Mouse (Mus musculus) CH12.LX (cell line): Measurements from ENCODE around the gene Dner. TPM values are rescaled to one million over a fixed set of nuclear protein-coding genes. Genes with fewer than 3 reads are reported as not detected.

Experiments
- DNase-seq: peaks from one replicate; pipeline ENCODE4 v3.0.0-alpha.2; 2013; ENCODE audit errors: extremely low read depth
- H3K27ac ChIP-seq: 2 replicates; pipeline ENCODE4 v1.5.1; 2012; ENCODE audit warnings: low read depth, mild to moderate bottlenecking, control low read depth, moderate library complexity; ENCODE audit not compliant: insufficient read depth
- H3K27me3 ChIP-seq: replicated peaks from 2 replicates; pipeline ENCODE3; 2012; ENCODE audit warnings: inconsistent platforms
- H3K36me3 ChIP-seq, 2 experiments: replicated peaks in 1 of 2; 2 replicates each; pipeline versions ENCODE3 to v1.6.1; 2012; ENCODE audit warnings: inconsistent platforms in 1 of 2, low read length in 1 of 2, mild to moderate bottlenecking in 1 of 2, mixed read lengths in 1 of 2, moderate library complexity in 1 of 2; ENCODE audit not compliant: control insufficient read depth in 1 of 2, insufficient read depth in 1 of 2
- H3K4me1 ChIP-seq, 2 experiments: 2 replicates each; pipeline ENCODE4 v1.6.1; 2012; ENCODE audit warnings: inconsistent platforms in 1 of 2, moderate library complexity in 1 of 2; ENCODE audit not compliant: insufficient read depth in 2 of 2, control insufficient read depth in 1 of 2
- H3K4me2 ChIP-seq: 2 replicates; pipeline ENCODE4 v1.6.1; 2012; ENCODE audit warnings: low read depth, mild to moderate bottlenecking, control low read depth; ENCODE audit not compliant: poor library complexity, insufficient read depth, severe bottlenecking
- H3K4me3 ChIP-seq, 3 experiments: fragments of 150-350 bp in 1 of 3; sonication (generic) in 1 of 3; replicated peaks in 1 of 3; 2 replicates each; pipeline versions ENCODE3 to v1.5.1; 2011 to 2012; ENCODE audit warnings: low read depth in 2 of 3, low read length in 2 of 3, mild to moderate bottlenecking in 2 of 3, moderate library complexity in 2 of 3, control low read depth in 1 of 3, improper control_type of control experiment in 1 of 3, inconsistent platforms in 1 of 3, mixed read lengths in 1 of 3; ENCODE audit not compliant: poor library complexity in 1 of 3
- H3K79me2 ChIP-seq: replicated peaks from 2 replicates; pipeline ENCODE4 v1.6.1; 2012; ENCODE audit warnings: mild to moderate bottlenecking, moderate library complexity; ENCODE audit not compliant: control insufficient read depth, poor library complexity, insufficient read depth, severe bottlenecking; ENCODE audit errors: extremely low read depth
- H3K9ac ChIP-seq: 2 replicates; pipeline ENCODE4 v1.6.1; 2012; ENCODE audit warnings: low read depth, mild to moderate bottlenecking, control low read depth, moderate library complexity; ENCODE audit not compliant: insufficient read depth
- H3K9me3 ChIP-seq: replicated peaks from 2 replicates; pipeline ENCODE3; 2012; ENCODE audit warnings: low read length, inconsistent platforms, mixed read lengths
- CHD2 ChIP-seq: IDR thresholded peaks from 2 replicates; pipeline ENCODE4 v1.6.1; 2011; ENCODE audit warnings: low read length, improper control_type of control experiment
- E2F4 ChIP-seq: IDR thresholded peaks from 2 replicates; pipeline ENCODE4 v1.6.1; 2011; ENCODE audit warnings: low read depth, low read length, improper control_type of control experiment; ENCODE audit not compliant: insufficient replicate concordance
- ELF1 ChIP-seq: IDR thresholded peaks from 2 replicates; pipeline ENCODE4 v1.6.1; 2014; ENCODE audit warnings: low read depth, mild to moderate bottlenecking, inconsistent platforms, low read length, improper control_type of control experiment
- ETS1 ChIP-seq: conservative IDR thresholded peaks from 2 replicates; pipeline ENCODE4 v1.6.1; 2012; ENCODE audit warnings: low read depth, mild to moderate bottlenecking, inconsistent platforms, low read length, improper control_type of control experiment, moderate library complexity
- GABPA ChIP-seq: IDR thresholded peaks from 2 replicates; pipeline ENCODE4 v1.6.1; 2012; ENCODE audit warnings: low read depth, low read length, improper control_type of control experiment, inconsistent platforms; ENCODE audit not compliant: insufficient replicate concordance
- IRF4 ChIP-seq: IDR thresholded peaks from 2 replicates; pipeline ENCODE4 v1.6.1; 2014; ENCODE audit warnings: low read depth, mild to moderate bottlenecking, inconsistent platforms, low read length, improper control_type of control experiment
- MAFK ChIP-seq: IDR thresholded peaks from 2 replicates; pipeline ENCODE4 v1.6.1; 2011; ENCODE audit warnings: low read length, improper control_type of control experiment; ENCODE audit not compliant: insufficient replicate concordance
- MAZ ChIP-seq: IDR thresholded peaks from 2 replicates; pipeline ENCODE4 v1.6.1; 2012; ENCODE audit warnings: low read depth, mild to moderate bottlenecking, inconsistent platforms, low read length, improper control_type of control experiment, moderate library complexity
- NRF1 ChIP-seq: IDR thresholded peaks from 2 replicates; pipeline ENCODE4 v1.6.1; 2014; ENCODE audit warnings: low read depth, mild to moderate bottlenecking, inconsistent platforms, low read length, improper control_type of control experiment, moderate library complexity
- POLR2AphosphoS2 ChIP-seq: IDR thresholded peaks from 2 replicates; pipeline ENCODE4 v1.6.1; 2011; ENCODE audit warnings: low read depth, low read length, improper control_type of control experiment
- RAD21 ChIP-seq: IDR thresholded peaks from 2 replicates; pipeline ENCODE4 v1.6.1; 2011; ENCODE audit warnings: low read depth, mild to moderate bottlenecking, low read length, improper control_type of control experiment, moderate library complexity
- TCF12 ChIP-seq: IDR thresholded peaks from 2 replicates; pipeline ENCODE4 v1.6.1; 2014; ENCODE audit warnings: low read depth, mild to moderate bottlenecking, inconsistent platforms, low read length, improper control_type of control experiment
- UBTF ChIP-seq: IDR thresholded peaks from 2 replicates; pipeline ENCODE4 v1.6.1; 2012; ENCODE audit warnings: low read depth, mild to moderate bottlenecking, inconsistent platforms, low read length, improper control_type of control experiment, moderate library complexity
- ZKSCAN1 ChIP-seq: IDR thresholded peaks from 2 replicates; pipeline ENCODE4 v1.6.1; 2012; ENCODE audit warnings: low read depth, inconsistent platforms, low read length, improper control_type of control experiment, borderline replicate concordance
- ZNF384 ChIP-seq: IDR thresholded peaks from 2 replicates; pipeline ENCODE4 v1.6.1; 2012; ENCODE audit warnings: low read depth, low read length, improper control_type of control experiment, inconsistent platforms
- dilution Hi-C: fragments of 300-500 bp; cut with MboI; formaldehyde crosslinking; loops from 2 replicates; pipeline ENCODE4 v1.14.3; 2020; ENCODE audit warnings: low sequenced_read_pairs; ENCODE audit not compliant: extremely low pct_unique_long_range_greater_than_20kb, extremely low pct_ligation_motif_present
- in situ Hi-C: fragments of 300-500 bp; cut with MboI; formaldehyde crosslinking; loops from 3 replicates; pipeline ENCODE4 v1.14.3; 2019; ENCODE audit warnings: low sequenced_read_pairs, low pct_ligation_motif_present, low pct_unique_long_range_greater_than_20kb, mixed read lengths
- polyA plus RNA-seq: library from polyadenylated mRNA; unstranded; fragments of >175 nt; gene quantifications from 2 replicates; pipeline ENCODE4 v1.2.1, GENCODE M21; 2012; ENCODE audit warnings: low read depth; ENCODE audit not compliant: insufficient read length
- total RNA-seq, 2 experiments: library from RNA; depleted of rRNA; stranded (reverse); fragments of 300-350 nt in 1 of 2; fragments of >200 nt in 1 of 2; gene quantifications; 2 replicates each; pipeline ENCODE4 v1.2.3; 2012 to 2014

Gene Dner
- total and polyA plus RNA-seq, 3 experiments, result not detected

DNA sequence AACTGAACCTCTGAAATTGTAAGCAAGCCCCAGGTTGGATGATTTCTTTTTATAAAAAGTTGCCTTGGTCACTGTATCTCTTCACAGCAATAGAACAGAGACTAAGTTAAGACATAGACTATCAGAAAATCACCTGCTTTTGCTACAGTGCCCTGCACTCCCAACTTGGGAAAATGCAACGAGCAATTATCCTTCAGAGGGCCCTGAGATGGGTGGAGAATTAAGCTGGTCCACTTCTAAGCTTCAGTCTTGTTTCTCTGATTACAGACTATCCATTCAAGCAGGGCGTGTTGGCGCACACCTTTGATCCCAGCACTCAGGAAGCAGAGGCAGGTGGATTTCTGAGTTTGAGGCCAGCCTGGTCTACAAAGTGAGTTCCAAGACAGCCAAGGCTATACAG is 211.4 kb downstream of the Dner start:
- Histone ChIP-seq H3K9ac (no peak overlapping the region), H3K9me3 (no peaks in the 10 kb centered on the region), H3K36me3 (no peaks in the 10 kb centered on the region), H3K27ac (no peak overlapping the region), H3K79me2 (no peaks in the 10 kb centered on the region), H3K4me2 (no peak overlapping the region), H3K4me3 (no peak overlapping the region), H3K27me3 (no peaks in the 10 kb centered on the region)
- TF ChIP-seq MAFK (no peak), ELF1 (no peak), GABPA (no peak), RAD21 (no peak), CHD2 (no peak)
- TF ChIP-seq, all 38 proteins: peak for 0
- dilution Hi-C loops, result no loop called here
- in situ Hi-C loops, result no loop called here
- no peak for DNase-seq
- H3K4me1 ChIP-seq, result no peaks in the 10 kb centered on the region

DNA sequence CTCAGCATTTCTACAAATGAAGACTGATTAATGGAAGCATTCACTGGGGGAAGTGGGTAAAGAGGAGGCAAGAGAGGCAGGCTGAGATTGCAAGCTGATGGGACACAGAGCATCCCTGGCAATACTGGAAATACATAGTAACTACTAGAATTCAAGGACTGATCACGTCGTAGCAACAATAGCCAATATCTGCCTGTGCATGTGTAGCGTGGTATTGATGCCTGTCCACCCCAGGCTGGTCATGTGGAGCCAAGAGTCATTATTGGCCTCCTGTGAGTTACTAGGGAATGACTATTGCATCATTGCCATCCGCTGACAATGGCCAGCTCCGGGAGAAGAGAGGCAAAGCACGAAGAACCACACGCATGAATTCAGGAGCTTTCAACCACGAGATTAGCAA is 216.0 kb downstream of the Dner start:
- dilution Hi-C loops, result no loop called here
- no peak for DNase-seq
- no peak overlapping the region for H3K9ac ChIP-seq
- H3K27ac ChIP-seq, result no peak overlapping the region
- no peaks in the 10 kb centered on the region for H3K4me1 ChIP-seq
- H3K27me3 ChIP-seq, result no peaks in the 10 kb centered on the region
- H3K4me3 ChIP-seq, result no peak overlapping the region
- in situ Hi-C loops, result no loop called here
- H3K79me2 ChIP-seq, result no peaks in the 10 kb centered on the region
- H3K36me3 ChIP-seq, result no peaks in the 10 kb centered on the region
- H3K4me2 ChIP-seq, result no peak overlapping the region
- no peaks in the 10 kb centered on the region for H3K9me3 ChIP-seq
- TF ChIP-seq ZKSCAN1 (no peak), POLR2AphosphoS2 (no peak), UBTF (no peak), MAZ (no peak)

DNA sequence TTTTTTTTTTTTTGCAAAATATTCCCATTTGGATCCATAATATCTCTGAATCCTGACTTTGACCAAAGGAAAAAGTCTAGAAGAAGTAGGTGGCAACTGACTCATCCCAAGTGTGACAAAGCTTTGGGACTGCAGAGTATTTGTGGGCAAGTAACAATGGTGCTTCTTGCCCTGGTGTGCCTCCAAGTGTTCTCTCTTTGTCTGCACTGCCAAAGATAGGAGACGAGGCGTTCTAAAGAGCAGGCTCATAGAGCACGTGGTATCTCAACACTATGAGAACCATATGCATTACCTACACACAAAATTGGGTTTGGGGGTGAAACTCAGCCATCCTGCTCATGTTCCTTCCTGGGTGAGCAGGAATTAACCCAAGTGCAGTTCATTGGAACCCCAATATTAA is 221.7 kb downstream of the Dner start:
- dilution Hi-C loops (no loop called here), in situ Hi-C loops (no loop called here)
- TF ChIP-seq ETS1, result no peak
- no peak for TF ChIP-seq NRF1
- TF ChIP-seq ZNF384, result no peak
- no peak for TF ChIP-seq E2F4
- no peak for TF ChIP-seq IRF4
- no peak for TF ChIP-seq TCF12
- no peak for TF ChIP-seq POLR2AphosphoS2
- H3K4me2 ChIP-seq, result no peak overlapping the region
- no peaks in the 10 kb centered on the region for H3K4me1 ChIP-seq
- H3K27ac ChIP-seq, result no peak overlapping the region
- no peak for DNase-seq
- H3K36me3 ChIP-seq, result no peaks in the 10 kb centered on the region
- H3K79me2 ChIP-seq, result no peaks in the 10 kb centered on the region
- no peak overlapping the region for H3K9ac ChIP-seq
- no peaks in the 10 kb centered on the region for H3K9me3 ChIP-seq
- H3K4me3 ChIP-seq, result no peak overlapping the region
- no peaks in the 10 kb centered on the region for H3K27me3 ChIP-seq
